Mouse (Mus musculus) adrenal gland, postnatal 4 days (tissue): ENCODE measurements around the gene Dennd4c. TPM values are rescaled to one million over a fixed set of nuclear protein-coding genes. Genes with fewer than 3 reads are reported as not detected.

Source experiments
- DNase-seq, 2 experiments: peaks; one replicate each; pipeline ENCODE4 v3.0.0; 2021 to 2022; ENCODE audit warnings: low spot score in 2 of 2, mixed read lengths in 2 of 2
- total RNA-seq, 2 experiments: library from RNA; stranded (reverse); gene quantifications; 2 replicates each; pipeline ENCODE4 v1.2.3; 2021

Gene Dennd4c
- total RNA-seq, 2 experiments from 2014 or later, result 44.4 to 46.0 TPM

GRCm38 (mm10) chr4:86881178-86881577 is 132.8 kb downstream of the Dennd4c start:
- DNase-seq, result no peak

DNA sequence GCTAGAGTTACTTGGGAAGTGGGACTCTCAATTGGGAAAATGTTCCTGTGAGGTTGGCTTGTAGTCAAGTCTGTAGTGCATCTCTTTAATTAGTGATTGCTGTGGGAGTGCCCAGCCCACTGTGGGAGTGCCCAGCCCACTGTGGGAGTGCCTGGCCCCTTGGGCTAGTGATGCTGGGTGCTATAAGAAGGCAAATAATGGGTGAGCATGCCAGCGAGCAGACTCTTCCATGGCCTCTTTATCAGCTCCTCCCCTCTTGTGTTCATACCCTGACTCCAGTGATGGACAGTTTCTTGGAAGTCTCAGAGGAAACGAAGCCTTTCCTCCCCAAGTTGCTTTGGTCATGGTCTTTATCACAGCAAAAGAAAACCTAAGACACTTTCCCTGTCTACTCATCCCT is 134.1 kb downstream of the Dennd4c start:
- DNase-seq, result no peak

DNA sequence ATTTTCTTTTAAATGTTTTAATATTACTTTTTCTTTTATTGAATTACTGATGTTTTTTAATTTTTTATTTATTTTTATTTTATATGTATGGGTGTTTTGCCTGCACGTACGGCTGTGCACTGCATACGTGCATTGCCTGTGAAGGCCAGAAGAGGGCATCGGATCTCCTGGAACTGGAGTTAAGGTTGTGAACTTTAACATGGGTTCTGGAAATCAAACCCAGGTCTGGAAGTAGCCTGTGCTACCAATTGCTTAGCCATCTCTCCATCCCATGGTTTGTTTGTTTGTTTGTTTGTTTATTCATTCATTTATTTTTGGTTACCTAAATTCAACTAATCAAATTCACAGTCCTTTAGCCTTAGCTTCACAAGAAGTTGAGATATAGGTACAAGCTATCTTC is 136.6 kb downstream of the Dennd4c start:
- DNase-seq, result no peak

DNA sequence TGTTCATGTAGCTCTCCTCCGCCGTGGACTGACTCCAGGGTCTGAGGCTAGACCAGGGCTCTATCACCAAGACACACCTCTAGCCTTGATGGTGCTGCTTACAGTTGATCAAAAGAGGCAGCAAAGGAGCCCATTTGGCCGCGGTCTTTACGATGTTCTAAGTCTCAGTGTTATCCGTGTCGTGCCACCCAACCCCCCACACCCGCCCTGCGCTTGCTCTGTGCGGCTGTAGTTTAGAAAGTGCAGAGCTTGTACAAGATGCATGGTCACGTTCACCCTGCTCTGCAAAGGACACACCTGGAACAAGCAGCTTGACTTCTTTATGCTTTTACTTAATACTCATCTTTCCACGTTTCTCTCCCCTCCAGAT is 137.4 kb downstream of the Dennd4c start:
- no peak for DNase-seq

GRCm38 (mm10) chr4:86886160-86886878 is 138.0 kb downstream of the Dennd4c start:
- no peak for DNase-seq

DNA sequence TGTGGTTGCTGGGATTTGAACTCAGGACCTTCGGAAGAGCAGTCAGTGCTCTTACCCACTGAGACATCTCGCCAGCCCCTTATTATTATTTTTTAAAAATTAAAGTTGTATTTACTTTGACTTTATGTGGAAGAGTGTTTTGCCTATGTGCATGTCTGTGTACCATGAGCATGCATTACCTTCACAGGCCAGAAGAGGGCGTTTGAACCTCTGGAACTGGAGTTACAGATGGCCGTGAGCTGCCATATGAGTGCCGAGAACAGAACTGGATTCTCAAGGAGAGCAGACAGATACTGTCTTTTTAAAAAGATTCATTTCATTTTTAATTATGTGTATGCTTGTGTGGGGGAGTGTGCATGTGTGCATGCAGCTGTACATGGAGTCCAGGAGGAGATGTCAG is 139.5 kb downstream of the Dennd4c start:
- no peak for DNase-seq

DNA sequence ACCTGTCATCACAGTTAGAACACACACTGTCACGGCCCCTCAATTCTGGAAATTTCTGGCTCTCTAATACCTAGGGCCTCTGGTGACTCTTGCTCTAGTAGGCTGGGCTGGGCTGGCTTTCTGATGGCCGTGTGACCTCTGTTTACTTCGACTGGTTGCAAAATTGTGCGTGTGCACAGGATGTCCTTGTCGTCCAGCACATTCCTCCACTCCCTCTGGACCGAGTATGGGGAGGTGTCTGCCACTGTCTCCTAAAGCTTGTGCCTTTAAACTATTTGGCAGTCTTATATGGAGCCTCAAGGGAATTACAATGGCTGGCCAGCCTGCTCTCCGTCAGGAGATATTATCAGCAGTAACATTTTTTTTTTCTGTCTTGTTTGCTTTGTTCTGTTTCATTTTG is 149.1 kb downstream of the Dennd4c start:
- no peak for DNase-seq

DNA sequence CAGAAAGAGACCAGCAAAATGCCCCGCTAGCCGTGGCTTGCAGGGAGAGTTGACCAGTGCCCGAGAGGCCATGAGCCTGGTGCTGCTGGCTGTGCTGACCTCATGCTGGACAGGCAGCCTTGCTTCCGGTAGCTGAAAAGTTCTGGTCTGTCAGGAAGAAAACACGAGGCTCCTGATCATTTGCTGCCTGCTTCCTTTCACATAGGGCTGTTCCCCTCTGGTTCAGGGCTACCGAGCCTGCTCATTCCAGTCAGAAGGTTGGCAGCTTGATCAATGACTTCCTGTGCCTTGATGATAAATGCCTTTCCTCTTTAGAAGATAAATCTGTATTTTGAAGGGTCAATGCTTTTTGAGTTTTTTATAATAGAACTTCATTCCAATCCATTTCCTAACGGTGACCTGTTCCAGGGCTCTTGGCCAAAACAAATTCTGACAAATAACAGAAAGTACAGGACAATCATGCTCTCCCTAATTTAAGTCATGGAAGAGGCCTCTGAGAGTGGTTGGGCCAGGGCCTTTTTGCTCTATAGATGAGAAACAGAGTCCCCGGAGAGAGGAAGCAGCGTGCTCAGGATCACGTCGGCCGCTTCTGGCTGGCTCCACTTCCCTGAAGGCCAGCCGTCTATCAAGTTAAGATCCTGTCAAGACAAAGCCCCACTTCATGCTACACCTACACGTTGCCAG is 150.6 kb downstream of the Dennd4c start:
- DNase-seq, result peak in 1 of 2 experiments; percentile 41

Other genes with a start within 250 kb of the Dennd4c start
- gene Saxo1, start 190.2 kb upstream of the Dennd4c start, total RNA-seq, result not detected
- gene Rraga, start 172.9 kb upstream of the Dennd4c start, total RNA-seq, result 10 to 100 TPM; 97.7 to 98.9 TPM
- 10 to 100 TPM; 14.1 to 15.7 TPM for gene Haus6, start 136.5 kb upstream of the Dennd4c start, total RNA-seq
- gene Plin2, start 78.5 kb upstream of the Dennd4c start, total RNA-seq, result 100 to 1,000 TPM; 209 to 264 TPM
- gene Rps6, start 108.9 kb downstream of the Dennd4c start, total RNA-seq, result 1,000 to 10,000 TPM; 1,162 to 1,195 TPM
- gene Acer2, start 125.8 kb downstream of the Dennd4c start, total RNA-seq, result 10 to 100 TPM; 26.1 to 30.8 TPM